Mouse (Mus musculus): ENCODE results near the gene Tmem132c.

GRCm38 (mm10) chr5:127355836-127356235, 114.2 kb downstream of the Tmem132c start:
- TF ChIP-seq CTCF (IDR thresholded peaks at IDR 0.05; ENCODE audit: borderline replicate concordance, extremely low read depth, insufficient read depth, insufficient read length) = no peak
- TF ChIP-seq POLR2A (IDR thresholded peaks at IDR 0.05; ENCODE audit: borderline replicate concordance, extremely low read depth, insufficient read depth, insufficient read length, poor library complexity, severe bottlenecking) = no peak
